ENCODE assay signal across 8 mouse cellular contexts in the genomic region with DNA sequence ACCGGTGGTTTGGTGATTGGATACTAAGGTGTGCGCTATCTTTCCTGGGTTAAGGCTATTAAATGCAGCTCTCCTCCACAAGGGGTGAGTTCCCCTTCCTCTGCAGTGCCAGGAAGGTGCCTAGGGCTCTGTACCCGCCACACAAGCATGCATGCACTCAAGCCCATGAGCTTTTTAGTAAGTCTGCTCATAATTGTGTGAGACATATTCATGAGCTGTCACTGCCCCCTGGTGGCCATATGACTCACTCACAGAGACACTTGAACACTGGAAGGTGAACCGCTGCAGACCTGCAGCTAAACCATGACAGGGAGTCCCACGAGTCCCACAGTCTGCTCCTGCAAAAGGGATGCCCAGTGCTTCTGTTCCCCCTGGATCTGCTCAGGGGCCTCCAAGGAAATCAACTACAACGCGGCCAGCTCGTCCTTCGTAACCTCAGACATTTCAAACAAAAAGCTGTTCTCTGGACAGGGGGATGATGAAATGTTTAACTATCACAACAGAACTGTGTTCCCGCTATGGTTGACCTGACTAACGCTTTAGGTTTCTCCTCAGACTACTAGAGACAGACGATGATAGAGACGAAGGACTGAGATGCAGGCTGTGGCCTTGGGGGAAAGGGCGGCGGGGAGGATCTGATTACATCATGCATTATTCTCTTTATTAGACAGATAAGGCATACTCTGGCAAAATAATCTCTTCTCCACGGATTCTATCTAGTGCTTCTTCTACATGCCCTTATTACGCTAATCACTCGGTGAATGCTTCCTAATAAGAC. TPM values are rescaled to one million over a fixed set of nuclear protein-coding genes. Genes with fewer than 3 reads are reported as not detected.
A peak's percentile ranks its signal among the peaks of the same experiment; 100 is the strongest.
DNase-seq lines count a peak whose midpoint lies in the region; ATAC-seq and TF ChIP-seq lines count a peak whose summit lies in the region.

No protein-coding gene starts in this region.

- no peak overlapping the region for H3K9ac ChIP-seq in intestine, embryonic 14.5 days (ENCODE audit: low read length)

- no peaks in the 10 kb centered on the region for H3K27me3 ChIP-seq in intestine, embryonic 14.5 days (replicated peaks; ENCODE audit: control insufficient read depth, insufficient read depth, low read length)
- H3K27me3 ChIP-seq in midbrain, embryonic 10.5 days (ENCODE audit: low read depth, poor library complexity, severe bottlenecking), result no peaks in the 10 kb centered on the region

- H3K4me1 ChIP-seq in intestine, embryonic 14.5 days (replicated peaks; ENCODE audit: control insufficient read depth, insufficient read depth, low read length), result 0 out of 2 replicates have a peak, but pooled peaks cover 4% of the 10 kb centered on the region
- 0 out of 2 replicates have a peak, but pooled peaks cover 5% of the 10 kb centered on the region for H3K4me1 ChIP-seq in midbrain, embryonic 10.5 days

- H3K9me3 ChIP-seq in intestine, embryonic 14.5 days (ENCODE audit: control insufficient read depth, low read length), result no peaks in the 10 kb centered on the region
- H3K9me3 ChIP-seq in midbrain, embryonic 10.5 days (replicated peaks), result 0 out of 2 replicates have a peak, but pooled peaks cover 3% of the 10 kb centered on the region

- peak; percentile 74 to 91 for DNase-seq in adrenal gland, adult (ENCODE audit: inconsistent age in 2 of 2, low spot score in 1 of 2)
- DNase-seq in gastrocnemius, adult 2 months, result peak; percentile 65
- DNase-seq in intestine, embryonic 14.5 days (ENCODE audit: low spot score), result peak; percentile 87
- DNase-seq in left cerebral cortex, adult 9 months (ENCODE audit: low spot score in 2 of 2), result peak; percentile 26 to 90
- DNase-seq in midbrain, embryonic 10.5 days (ENCODE audit: low spot score), result peak; percentile 81
- DNase-seq in skeletal muscle tissue, adult 2 months (ENCODE audit: low read depth, low spot score), result peak; percentile 31
- peak; percentile 50 for DNase-seq in yolk sac, embryonic 10.5 days (ENCODE audit: low spot score)

- H3K36me3 ChIP-seq in intestine, embryonic 14.5 days (ENCODE audit: control insufficient read depth, insufficient read depth, low read length), result peaks cover 30% of the 10 kb centered on the region
- H3K36me3 ChIP-seq in midbrain, embryonic 10.5 days, result peaks cover 66% of the 10 kb centered on the region

- H3K4me3 ChIP-seq in gastrocnemius, adult 2 months, result no peak overlapping the region
- no peak overlapping the region for H3K4me3 ChIP-seq in intestine, embryonic 14.5 days (ENCODE audit: low read depth, low read length)
- no peak overlapping the region for H3K4me3 ChIP-seq in midbrain, embryonic 10.5 days

- TF ChIP-seq CTCF in gastrocnemius, adult 2 months (IDR thresholded peaks at IDR 0.05), result peak; percentile 84

- WGBS in intestine, embryonic 14.5 days, result 57% methylated on average over 18 of the region's 18 CpGs
- 79% methylated on average over 18 of the region's 18 CpGs for WGBS in midbrain, embryonic 10.5 days

- H3K4me2 ChIP-seq in intestine, embryonic 14.5 days (ENCODE audit: low read length), result no peak overlapping the region

- H3K27ac ChIP-seq in gastrocnemius, adult 2 months, result no peak overlapping the region
- H3K27ac ChIP-seq in intestine, embryonic 14.5 days (ENCODE audit: low read depth), result no peak overlapping the region
- H3K27ac ChIP-seq in midbrain, embryonic 10.5 days (replicated peaks), result no peak overlapping the region

- peak; percentile 91 for ATAC-seq in common myeloid progenitor, adult 5-6 weeks (replicated peaks; ENCODE audit: low read depth, poor library complexity, severe bottlenecking)
- peak; percentile 60; the same call in 1 of the 2 replicates for ATAC-seq in intestine, embryonic 14.5 days (replicated peaks; ENCODE audit: low FRiP score, low TSS enrichment, low read depth)

- intact Hi-C loops in gastrocnemius, adult 2 months (cut with DNase I), result no loop called here

RNA-seq across cellular contexts. Expression of a gene that starts 24.4 kb away (rescaled TPM):
- 51.2 and 71.0 TPM in 2 replicates for total RNA-seq in common myeloid progenitor, adult 5-6 weeks (2017)
- total RNA-seq in gastrocnemius, adult 2 months (2021), result 10 to 100 TPM; 10.6 to 11.5 TPM
- 20.2 and 21.8 TPM in 2 replicates for polyA plus RNA-seq in intestine, embryonic 14.5 days (2014; fragmentation: Nextera tagmentation; extraction: Ambion mirVana)
- 22.6 and 23.3 TPM in 2 replicates for polyA plus RNA-seq in midbrain, embryonic 10.5 days (2016; fragmentation: Nextera tagmentation; extraction: Ambion mirVana)

RNA-seq across cellular contexts. Expression of a gene that starts 43.0 kb away (rescaled TPM):
- total RNA-seq in common myeloid progenitor, adult 5-6 weeks (2017), result 1.5 and 4.6 TPM in 2 replicates
- 1 to 10 TPM; 6.5 to 7.3 TPM for total RNA-seq in gastrocnemius, adult 2 months (2021)
- 13.1 and 13.6 TPM in 2 replicates for polyA plus RNA-seq in intestine, embryonic 14.5 days (2014; fragmentation: Nextera tagmentation; extraction: Ambion mirVana)
- polyA plus RNA-seq in midbrain, embryonic 10.5 days (2016; fragmentation: Nextera tagmentation; extraction: Ambion mirVana), result 0.62 and 0.67 TPM in 2 replicates

Comparison
In these comparisons a context has a peak if more than half of its experiments do, and no peak if none do; other contexts are left out.
1. DNase-seq: peak in every context shown above with its lines; median percentile 87 in intestine, embryonic 14.5 days; 82 in adrenal gland, adult; 81 in midbrain, embryonic 10.5 days; 65 in gastrocnemius, adult 2 months; 58 in left cerebral cortex, adult 9 months; 50 in yolk sac, embryonic 10.5 days; 31 in skeletal muscle tissue, adult 2 months.